In genomic region chr12:104837111-104837837, GRCm38 (mm10) we compare ENCODE assay signal across 9 mouse cellular contexts. TPM values are rescaled to one million over a fixed set of nuclear protein-coding genes. Genes with fewer than 3 reads are reported as not detected.
DNase-seq lines count a peak whose midpoint lies in the region; ATAC-seq and TF ChIP-seq lines count a peak whose summit lies in the region.
"Had no signal": no experiment of that assay in that cellular context is flagged by ENCODE, and none has a peak within 500 bp of the region (broad histone marks: within the 10 kb centered on the region; RNA-seq: fewer than 3 reads in every experiment).

No protein-coding gene starts in this region.

- H3K4me2 ChIP-seq in hindbrain, postnatal 0 days (ENCODE audit: low read depth, low read length): no peak overlapping the region
- H3K4me2 ChIP-seq in hindbrain, embryonic 14.5 days (replicated peaks): no peak overlapping the region
- H3K4me2 ChIP-seq: embryonic facial prominence, embryonic 13.5 days had no signal

- no peaks in the 10 kb centered on the region for H3K27me3 ChIP-seq in hindbrain, postnatal 0 days (ENCODE audit: insufficient read depth, low read length)
- H3K27me3 ChIP-seq in hindbrain, embryonic 14.5 days (ENCODE audit: control insufficient read depth, insufficient read depth, low read length): no peaks in the 10 kb centered on the region
- H3K27me3 ChIP-seq: embryonic facial prominence, embryonic 13.5 days had no signal

- H3K4me3 ChIP-seq in hindbrain, postnatal 0 days (ENCODE audit: low read length): no peak overlapping the region
- H3K4me3 ChIP-seq in hindbrain, embryonic 14.5 days (replicated peaks; ENCODE audit: low read length): no peak overlapping the region
- H3K4me3 ChIP-seq: embryonic facial prominence, embryonic 13.5 days had no signal

- no peaks in the 10 kb centered on the region for H3K9me3 ChIP-seq in hindbrain, postnatal 0 days (ENCODE audit: low read length)
- H3K9me3 ChIP-seq in hindbrain, embryonic 14.5 days (ENCODE audit: control insufficient read depth, low read length): no peaks in the 10 kb centered on the region
- H3K9me3 ChIP-seq: embryonic facial prominence, embryonic 13.5 days had no signal

- intact Hi-C loops in gastrocnemius, postnatal 14 days (cut with DNase I; ENCODE audit: low total_unique reads): loop anchor here (5.0 kb wide), 1 partner anchor 100 kb away; no protein-coding TSS in a partner anchor
- intact Hi-C loops in left cerebral cortex, postnatal 4 days (cut with DNase I): loop anchor here (10.0 kb wide), 1 partner anchor 98 kb away; no protein-coding TSS in a partner anchor

- peak; percentile 54 for TF ChIP-seq CTCF in hindbrain, postnatal 0 days (IDR thresholded peaks at IDR 0.05; ENCODE audit: low read depth)

- peak; percentile 57; the same call in 1 of the 2 replicates for ATAC-seq in hindbrain, postnatal 0 days
- ATAC-seq in hindbrain, embryonic 14.5 days (ENCODE audit: low FRiP score): no peak
- ATAC-seq in activated CD4-positive, CD25-positive, alpha-beta regulatory T cell, adult 4 months: no peak

- 46% methylated on average over 2 of the region's 2 CpGs for WGBS in hindbrain, postnatal 0 days
- WGBS in hindbrain, embryonic 14.5 days: 88% methylated on average over 2 of the region's 2 CpGs

- peaks cover 12% of the 10 kb centered on the region for H3K4me1 ChIP-seq in hindbrain, postnatal 0 days (ENCODE audit: insufficient read depth, low read length)
- peaks cover 8% of the 10 kb centered on the region; the same call in 1 of the 2 replicates for H3K4me1 ChIP-seq in hindbrain, embryonic 14.5 days (replicated peaks; ENCODE audit: control insufficient read depth, insufficient read depth, low read length)

- no peaks in the 10 kb centered on the region for H3K36me3 ChIP-seq in hindbrain, postnatal 0 days (ENCODE audit: insufficient read depth, low read length)
- no peaks in the 10 kb centered on the region for H3K36me3 ChIP-seq in hindbrain, embryonic 14.5 days (replicated peaks; ENCODE audit: control insufficient read depth, insufficient read depth)
- H3K36me3 ChIP-seq: embryonic facial prominence, embryonic 13.5 days had no signal

- H3K9ac ChIP-seq in hindbrain, postnatal 0 days (replicated peaks; ENCODE audit: low read length): no peak overlapping the region
- no peak overlapping the region for H3K9ac ChIP-seq in hindbrain, embryonic 14.5 days
- H3K9ac ChIP-seq: embryonic facial prominence, embryonic 13.5 days had no signal

- H3K27ac ChIP-seq in hindbrain, postnatal 0 days: peak overlapping the region; percentile 7; the same call in 1 of the 2 replicates
- no peak overlapping the region for H3K27ac ChIP-seq in hindbrain, embryonic 14.5 days
- H3K27ac ChIP-seq: embryonic facial prominence, embryonic 13.5 days had no signal

- DNase-seq in hindbrain, postnatal 0 days (ENCODE audit: low spot score): peak; percentile 74
- no peak for DNase-seq in hindbrain, embryonic 14.5 days (ENCODE audit: low spot score)
- DNase-seq in cerebellum, adult 9-11 months: peak; percentile 53
- DNase-seq in gastrocnemius, postnatal 14 days: peak; percentile 49
- DNase-seq in left cerebral cortex, postnatal 4 days: peak; percentile 75
- DNase-seq in thymus, postnatal 14 days: no peak
- no peak for DNase-seq in adrenal gland, postnatal 4 days (ENCODE audit: low spot score in 2 of 2)

RNA-seq across cellular contexts. Expression of gene Clmn, which starts 27.6 kb away (rescaled TPM):
- 2.6 and 3.1 TPM in 2 replicates for total RNA-seq in hindbrain, postnatal 0 days (2014; rRNA removed)
- 1.7 and 2.6 TPM in 2 replicates for polyA plus RNA-seq in hindbrain, postnatal 0 days (2015; fragmentation: Nextera tagmentation; extraction: Ambion mirVana)
- polyA plus RNA-seq in hindbrain, embryonic 14.5 days (2014; fragmentation: Nextera tagmentation; extraction: Ambion mirVana): 1.0 and 1.7 TPM in 2 replicates
- total RNA-seq in gastrocnemius, postnatal 14 days (2021): 1 to 10 TPM; 2.3 to 2.5 TPM
- total RNA-seq in left cerebral cortex, postnatal 4 days (2021): 10 to 100 TPM in 1 of 2 experiments, 1 to 10 TPM in 1; 8.3 to 10.1 TPM
- 10 to 100 TPM; 20.3 to 26.9 TPM for total RNA-seq in adrenal gland, postnatal 4 days (2021)
- under 1 TPM in 1 of 2 experiments, not detected in 1; 0.04 TPM for polyA plus RNA-seq in activated CD4-positive, CD25-positive, alpha-beta regulatory T cell, adult 4 months (2017; shearing (Covaris generic))

Comparison
In these comparisons a context has a peak if more than half of its experiments do, and no peak if none do; other contexts are left out.
1. DNase-seq: peak in hindbrain, postnatal 0 days (single experiment), cerebellum, adult 9-11 months (single experiment), gastrocnemius, postnatal 14 days (single experiment) and left cerebral cortex, postnatal 4 days (single experiment); none in hindbrain, embryonic 14.5 days (single experiment), thymus, postnatal 14 days (single experiment) and adrenal gland, postnatal 4 days (0 of 2).